Mouse (Mus musculus) liver, adult 2 months (tissue): ENCODE results near the gene Bbx. TPM values are rescaled to one million over a fixed set of nuclear protein-coding genes. Genes with fewer than 3 reads are reported as not detected.

Source experiments
- DNase-seq: peaks from one replicate; pipeline ENCODE4 v3.0.0-alpha.2; 2011; ENCODE audit warnings: low read depth, low spot score; ENCODE audit errors: extremely low read depth
- H3K27ac ChIP-seq: fragments of 200-500 bp; replicated peaks from 2 replicates; pipeline ENCODE4 v1.5.1; 2012; ENCODE audit warnings: low read depth, mild to moderate bottlenecking, control low read depth, inconsistent platforms, low read length; ENCODE audit not compliant: insufficient read depth
- H3K27me3 ChIP-seq: fragments of 200-500 bp; 2 replicates; pipeline ENCODE4 v1.6.1; 2012; ENCODE audit warnings: mild to moderate bottlenecking, moderate library complexity, low read length, inconsistent platforms; ENCODE audit not compliant: control insufficient read depth, insufficient read depth
- H3K36me3 ChIP-seq: fragments of 200-500 bp; 2 replicates; pipeline ENCODE4 v1.6.1; 2012; ENCODE audit warnings: low read length, inconsistent platforms; ENCODE audit not compliant: control insufficient read depth, insufficient read depth
- H3K4me1 ChIP-seq: fragments of 200-500 bp; 2 replicates; pipeline ENCODE4 v1.6.1; 2011; ENCODE audit warnings: low read length; ENCODE audit not compliant: control insufficient read depth, insufficient read depth
- H3K4me3 ChIP-seq: fragments of 200-500 bp; 2 replicates; pipeline ENCODE4 v1.5.1; 2011; ENCODE audit warnings: low read depth, mild to moderate bottlenecking, control low read depth, low read length, moderate library complexity; ENCODE audit not compliant: insufficient read depth
- H3K79me2 ChIP-seq: fragments of 200-500 bp; 2 replicates; pipeline ENCODE4 v1.6.1; 2012; ENCODE audit warnings: inconsistent platforms, mild to moderate bottlenecking, low read length, moderate library complexity; ENCODE audit not compliant: control insufficient read depth, insufficient read depth
- H3K9ac ChIP-seq: fragments of 200-500 bp; 2 replicates; pipeline ENCODE4 v1.6.1; 2012; ENCODE audit warnings: low read depth, mild to moderate bottlenecking, control low read depth, inconsistent platforms, low read length
- CTCF ChIP-seq: fragments of 200-500 bp; IDR thresholded peaks from 2 replicates; pipeline ENCODE4 v1.5.1; 2011; ENCODE audit warnings: low read depth, low read length, control low read depth
- POLR2A ChIP-seq: fragments of 200-500 bp; IDR thresholded peaks from 2 replicates; pipeline ENCODE4 v1.6.1; 2011; ENCODE audit warnings: low read length, control low read depth; ENCODE audit not compliant: insufficient read depth; ENCODE audit errors: extremely low read depth
- WGBS: fragments of 180-500 bp; shearing (Covaris S2); methylation state at CpG from one replicate; pipeline ENCODE4 v1.1.7; 2018; 5-methylcytosine and 5-hydroxymethylcytosine counted together
- polyA plus RNA-seq: library from polyadenylated mRNA; depleted of rRNA; stranded (reverse); fragments of >200 nt; gene quantifications from 2 replicates; pipeline ENCODE4 v1.2.3, GENCODE M21; 2012
- total RNA-seq: library from RNA; depleted of rRNA; stranded (reverse); fragments of >200 nt; gene quantifications from 2 replicates; pipeline ENCODE4 v1.2.3, GENCODE M21; 2014

Gene Bbx
- total and polyA plus RNA-seq, 2 experiments: 2.0 to 9.7 TPM

DNA sequence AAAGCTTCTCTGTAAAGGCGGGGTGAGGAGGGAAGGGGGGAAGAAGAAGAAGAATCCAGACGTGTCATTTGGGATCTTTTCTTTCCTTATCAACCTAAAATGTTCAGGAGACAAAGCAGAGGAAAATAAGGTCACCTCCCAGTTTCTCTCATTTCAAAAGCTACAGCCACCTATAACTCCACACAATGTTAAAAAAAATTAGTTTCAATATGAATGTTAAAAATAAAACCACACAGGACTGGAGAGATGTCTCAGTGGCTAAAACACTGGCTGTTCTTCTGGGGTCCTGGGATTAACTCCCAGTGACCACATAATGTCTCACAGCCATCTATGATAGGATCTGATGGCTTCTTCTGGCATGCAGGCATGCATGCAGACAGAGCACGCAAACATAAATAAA lies 43.7 kb downstream of the Bbx start:
- Histone ChIP-seq H3K9ac (no peak overlapping the region), H3K36me3 (no peaks in the 10 kb centered on the region), H3K27ac (no peak overlapping the region), H3K79me2 (no peaks in the 10 kb centered on the region), H3K27me3 (no peaks in the 10 kb centered on the region), H3K4me1 (no peaks in the 10 kb centered on the region), H3K4me3 (no peak overlapping the region)
- TF ChIP-seq POLR2A: no peak
- TF ChIP-seq CTCF: no peak
- WGBS: 79% methylated on average over 3 of the region's 3 CpGs
- DNase-seq: no peak

GRCm38 (mm10) chr16:50383541-50383940 lies 48.6 kb downstream of the Bbx start:
- no peak for DNase-seq
- 98% methylated on average over 8 of the region's 8 CpGs for WGBS
- Histone ChIP-seq H3K79me2 (no peaks in the 10 kb centered on the region), H3K9ac (no peak overlapping the region), H3K27me3 (no peaks in the 10 kb centered on the region), H3K4me1 (no peaks in the 10 kb centered on the region), H3K36me3 (no peaks in the 10 kb centered on the region), H3K4me3 (no peak overlapping the region), H3K27ac (no peak overlapping the region)
- no peak for TF ChIP-seq CTCF
- TF ChIP-seq POLR2A: no peak

DNA sequence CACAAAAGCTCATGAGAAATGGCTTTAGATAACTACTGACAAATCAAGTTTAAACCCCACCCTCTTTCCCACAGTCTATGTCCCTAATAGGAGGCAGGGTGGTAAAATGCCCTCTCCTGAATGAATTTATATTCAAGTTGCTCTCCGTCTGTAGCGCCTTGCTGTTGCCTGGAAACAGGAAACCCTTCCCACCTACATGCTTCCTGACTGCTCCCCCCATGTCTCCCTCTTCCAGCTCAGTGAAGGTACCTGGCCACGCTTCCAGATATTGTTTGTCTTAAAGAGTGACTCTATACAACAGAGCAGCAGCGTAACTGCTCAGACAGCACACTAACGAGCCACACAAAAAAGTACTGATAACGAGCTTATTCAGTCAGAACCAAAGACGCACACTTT lies 50.8 kb downstream of the Bbx start:
- Histone ChIP-seq H3K4me1 (no peaks in the 10 kb centered on the region), H3K27me3 (no peaks in the 10 kb centered on the region), H3K9ac (no peak overlapping the region), H3K4me3 (no peak overlapping the region), H3K27ac (no peak overlapping the region), H3K36me3 (no peaks in the 10 kb centered on the region), H3K79me2 (no peaks in the 10 kb centered on the region)
- 72% methylated on average over 7 of the region's 7 CpGs for WGBS
- TF ChIP-seq CTCF (no peak), POLR2A (no peak)
- no peak for DNase-seq

DNA sequence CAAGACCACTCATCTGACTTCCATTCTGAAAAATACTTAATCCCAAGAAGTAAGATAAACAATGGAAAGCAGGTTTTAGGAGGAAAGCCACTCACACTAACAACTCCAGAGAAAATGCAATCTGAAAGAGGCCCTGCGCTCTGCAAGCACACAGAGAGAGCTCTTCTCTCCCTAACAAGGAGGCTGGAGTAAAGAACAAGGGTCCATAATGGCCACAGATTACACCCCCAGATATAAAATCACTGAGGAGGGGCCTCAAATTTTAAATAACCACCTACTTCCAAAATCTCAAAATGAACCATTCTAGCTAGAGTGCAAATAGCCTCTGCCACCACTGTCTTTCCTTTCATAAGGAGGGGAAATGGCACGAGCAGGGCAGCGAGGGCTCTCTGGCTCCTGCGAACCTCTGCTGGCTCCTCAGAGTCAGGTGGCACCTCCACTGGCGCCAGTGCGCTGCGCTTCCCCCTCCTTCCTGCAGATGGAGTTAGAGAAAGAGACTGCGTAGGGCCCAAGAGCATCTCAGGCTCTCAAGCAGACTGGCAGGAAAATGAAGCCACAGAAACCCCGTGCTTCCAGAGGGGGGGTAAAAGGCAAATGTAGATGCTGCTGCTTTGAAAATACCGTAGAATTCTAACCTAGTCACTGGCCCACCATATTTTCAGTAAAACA lies 51.4 kb downstream of the Bbx start:
- Histone ChIP-seq H3K27me3 (no peaks in the 10 kb centered on the region), H3K4me1 (no peaks in the 10 kb centered on the region), H3K79me2 (no peaks in the 10 kb centered on the region), H3K9ac (no peak overlapping the region), H3K4me3 (no peak overlapping the region), H3K27ac (no peak overlapping the region), H3K36me3 (no peaks in the 10 kb centered on the region)
- DNase-seq: no peak
- TF ChIP-seq POLR2A: no peak
- peak; percentile 53 for TF ChIP-seq CTCF
- WGBS: 63% methylated on average over 10 of the region's 10 CpGs

DNA sequence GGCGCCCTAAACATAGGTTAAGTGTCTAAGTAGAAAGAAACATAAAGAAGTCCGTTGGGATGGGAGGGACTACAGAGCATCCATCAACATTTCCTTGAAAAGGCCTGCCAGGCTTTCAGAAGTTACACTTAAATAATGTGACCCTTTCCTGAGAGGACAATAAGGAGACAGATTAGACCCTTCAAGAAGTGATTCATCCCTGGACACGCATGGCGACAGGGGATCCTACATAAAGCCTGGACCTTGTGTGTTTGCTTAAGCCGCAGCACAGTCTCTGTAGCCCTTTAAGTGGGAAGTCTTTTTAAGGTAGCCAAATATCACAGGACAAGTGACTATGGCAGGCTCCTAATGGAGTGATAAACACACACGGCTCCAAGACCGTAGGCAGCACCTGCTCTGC lies 52.0 kb downstream of the Bbx start:
- Histone ChIP-seq H3K79me2 (no peaks in the 10 kb centered on the region), H3K4me3 (no peak overlapping the region), H3K27me3 (no peaks in the 10 kb centered on the region), H3K27ac (no peak overlapping the region), H3K9ac (no peak overlapping the region), H3K4me1 (no peaks in the 10 kb centered on the region), H3K36me3 (no peaks in the 10 kb centered on the region)
- WGBS: 81% methylated on average over 7 of the region's 7 CpGs
- no peak for TF ChIP-seq POLR2A
- no peak for TF ChIP-seq CTCF
- DNase-seq: no peak

- DNase-seq: peak; percentile 40
- H3K27me3 ChIP-seq: no peaks in the 10 kb centered on the region
- H3K27ac ChIP-seq: no peak overlapping the region
- H3K4me1 ChIP-seq: no peaks in the 10 kb centered on the region
- no peaks in the 10 kb centered on the region for H3K36me3 ChIP-seq
- H3K79me2 ChIP-seq: peaks cover 3% of the 10 kb centered on the region; the same call in 1 of the 2 replicates
- no peak overlapping the region for H3K4me3 ChIP-seq
- TF ChIP-seq POLR2A (no peak), CTCF (peak; percentile 35)
- H3K9ac ChIP-seq: no peak overlapping the region
- 83% methylated on average over 3 of the region's 3 CpGs for WGBS
Measured at GRCm38 (mm10) chr16:50374611-50375010, 57.6 kb downstream of the Bbx start.
